In the genomic region with DNA sequence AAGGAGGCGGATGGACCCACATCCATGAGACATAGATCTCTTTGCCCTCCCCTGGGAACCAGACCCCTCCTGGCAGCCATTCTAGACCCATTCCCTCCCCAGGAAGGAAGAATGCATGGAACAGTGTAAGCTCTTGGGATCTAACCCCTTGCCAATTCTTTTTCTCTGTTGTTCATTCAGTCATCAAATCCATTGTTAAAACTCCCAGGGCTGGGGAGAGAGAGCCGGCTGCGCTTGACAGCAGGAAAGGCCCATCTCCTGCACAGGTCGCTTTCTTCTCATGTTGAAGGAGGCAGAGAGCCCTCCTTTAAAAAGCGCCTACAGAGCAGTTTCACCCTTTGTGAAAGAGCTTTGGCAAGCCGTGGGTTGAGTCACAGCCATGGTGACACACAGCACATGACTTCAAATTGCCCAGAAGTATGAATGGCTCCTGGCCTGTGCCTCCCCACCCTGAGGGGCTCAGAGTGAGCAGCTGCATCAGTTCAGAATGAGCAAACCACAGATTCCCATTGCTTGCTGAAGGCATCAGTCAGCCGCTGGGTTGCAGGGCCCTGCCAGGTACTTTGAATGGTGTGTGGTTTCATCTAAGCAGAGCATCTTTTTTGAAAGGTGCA, we compare ENCODE assay signal across 8 mouse cellular contexts. TPM values are rescaled to one million over a fixed set of nuclear protein-coding genes. Genes with fewer than 3 reads are reported as not detected.
DNase-seq lines count a peak whose midpoint lies in the region; ATAC-seq and TF ChIP-seq lines count a peak whose summit lies in the region.

No protein-coding gene starts in this region.

- 40% methylated on average over 7 of the region's 7 CpGs for WGBS in hindbrain, embryonic 14.5 days
- WGBS in small intestine, adult 2 months: 81% methylated on average over 7 of the region's 7 CpGs

- no peak overlapping the region for H3K9ac ChIP-seq in hindbrain, embryonic 14.5 days

- H3K9me3 ChIP-seq in hindbrain, embryonic 14.5 days (ENCODE audit: control insufficient read depth, low read length): no peaks in the 10 kb centered on the region

- no peaks in the 10 kb centered on the region for H3K27me3 ChIP-seq in hindbrain, embryonic 14.5 days (ENCODE audit: control insufficient read depth, insufficient read depth, low read length)
- H3K27me3 ChIP-seq in small intestine, adult 2 months (ENCODE audit: control insufficient read depth, insufficient read depth, low read length): no peaks in the 10 kb centered on the region

- 0 out of 2 replicates have a peak, but pooled peaks have one; percentile 25 for ATAC-seq in hindbrain, embryonic 14.5 days (ENCODE audit: low FRiP score)
- ATAC-seq in erythroblast, adult 5-6 weeks (replicated peaks; ENCODE audit: low FRiP score, poor library complexity, severe bottlenecking): no peak

- TF ChIP-seq CTCF in brain, embryonic 14.5 days (IDR thresholded peaks at IDR 0.05; ENCODE audit: borderline replicate concordance, extremely low read depth, insufficient read depth, insufficient read length): no peak
- no peak for TF ChIP-seq CTCF in small intestine, adult 2 months (IDR thresholded peaks at IDR 0.05; ENCODE audit: extremely low read depth, insufficient read length, insufficient replicate concordance, low read depth, low read length)

- H3K4me2 ChIP-seq in hindbrain, embryonic 14.5 days (replicated peaks): no peak overlapping the region

- H3K36me3 ChIP-seq in hindbrain, embryonic 14.5 days (replicated peaks; ENCODE audit: control insufficient read depth, insufficient read depth): no peaks in the 10 kb centered on the region
- H3K36me3 ChIP-seq in small intestine, adult 2 months (ENCODE audit: control insufficient read depth, insufficient read depth, low read length): no peaks in the 10 kb centered on the region

- H3K27ac ChIP-seq in hindbrain, embryonic 14.5 days: no peak overlapping the region
- H3K27ac ChIP-seq in small intestine, adult 2 months (ENCODE audit: insufficient read depth, low read depth, low read length): peak overlapping the region; percentile 89; the same call in 1 of the 2 replicates

- DNase-seq in layer of hippocampus, adult 9-11 months: peak; percentile 49
- no peak for DNase-seq in layer of hippocampus, postnatal 36 days
- DNase-seq in Muller cell, postnatal 12 days (ENCODE audit: inconsistent ontology term): peak; percentile 94
- peak; percentile 53 for DNase-seq in brain, embryonic 14.5 days (ENCODE audit: low read depth)
- DNase-seq in hindbrain, embryonic 14.5 days (ENCODE audit: low spot score): no peak
- no peak for DNase-seq in urinary bladder, postnatal 25 days (ENCODE audit: low spot score)

- H3K4me1 ChIP-seq in hindbrain, embryonic 14.5 days (replicated peaks; ENCODE audit: control insufficient read depth, insufficient read depth, low read length): peaks cover 25% of the 10 kb centered on the region
- peaks cover 45% of the 10 kb centered on the region for H3K4me1 ChIP-seq in small intestine, adult 2 months (ENCODE audit: control insufficient read depth, insufficient read depth, insufficient read length, low read length)

- H3K4me3 ChIP-seq in hindbrain, embryonic 14.5 days (replicated peaks; ENCODE audit: low read length): no peak overlapping the region
- no peak overlapping the region for H3K4me3 ChIP-seq in small intestine, adult 2 months (ENCODE audit: low read depth, low read length)

- TF ChIP-seq POLR2A in brain, embryonic 14.5 days (IDR thresholded peaks at IDR 0.05; ENCODE audit: borderline replicate concordance, extremely low read depth, insufficient read depth, insufficient read length, poor library complexity, severe bottlenecking): no peak
- TF ChIP-seq POLR2A in small intestine, adult 2 months (IDR thresholded peaks at IDR 0.05; ENCODE audit: low read depth, low read length): no peak

RNA-seq across cellular contexts. Expression of a gene that starts 26.3 kb away (rescaled TPM):
- total RNA-seq in layer of hippocampus, postnatal 36 days (2021): 10 to 100 TPM; 36.5 to 44.3 TPM
- 41.0 and 46.0 TPM in 2 replicates for polyA plus RNA-seq in brain, embryonic 14.5 days (2012; rRNA removed)
- 59.7 and 63.9 TPM in 2 replicates for polyA plus RNA-seq in hindbrain, embryonic 14.5 days (2014; fragmentation: Nextera tagmentation; extraction: Ambion mirVana)
- 171 and 272 TPM in 2 replicates for polyA plus RNA-seq in small intestine, adult 2 months (2012; rRNA removed)
- 13.4 and 14.8 TPM in 2 replicates for total RNA-seq in erythroblast, adult 5-6 weeks (2015; ENCODE audit: low replicate concordance)
- 14.1 and 20.5 TPM in 2 replicates for total RNA-seq in erythroblast, adult 5-6 weeks (2017; ENCODE audit: low replicate concordance)

Comparison
In these comparisons a context has a peak if more than half of its experiments do, and no peak if none do; other contexts are left out.
1. DNase-seq: peak in layer of hippocampus, adult 9-11 months (single experiment), Muller cell, postnatal 12 days (single experiment) and brain, embryonic 14.5 days (single experiment); none in layer of hippocampus, postnatal 36 days (0 of 2), hindbrain, embryonic 14.5 days (single experiment) and urinary bladder, postnatal 25 days (single experiment).